Comparison of ENCODE assay signal across 17 mouse cellular contexts in the genomic region with DNA sequence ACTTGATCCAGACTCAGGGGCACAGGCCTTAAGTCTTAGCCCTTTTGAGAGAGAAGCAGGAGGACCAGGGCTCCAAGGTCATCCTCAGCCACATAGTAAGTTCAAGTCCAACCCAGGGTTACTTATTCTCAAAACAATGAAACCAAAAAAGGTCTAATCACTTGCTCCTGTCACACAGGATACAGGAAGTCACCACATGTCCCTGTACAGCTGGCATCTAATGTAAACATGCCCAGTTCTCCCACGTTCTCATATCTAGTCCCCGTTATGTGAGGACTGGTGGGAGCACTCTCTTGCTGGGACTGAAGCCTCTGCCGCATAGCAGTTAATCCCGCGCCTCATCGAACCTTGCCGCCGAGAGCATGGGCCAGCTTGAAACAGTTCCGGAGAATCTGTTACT.
"Had no signal": no experiment of that assay in that cellular context is flagged by ENCODE, and none has a peak within 500 bp of the region (broad histone marks: within the 10 kb centered on the region; RNA-seq: fewer than 3 reads in every experiment).

No protein-coding gene starts in this region.

- DNase-seq: retina, postnatal 1 day; right cerebral cortex, adult 18-20 months; right cerebral cortex, postnatal 25 days; right cerebral cortex, postnatal 4 days; spleen, adult 18-20 months; thymus, adult 18-20 months; thymus, postnatal 14 days; thymus, postnatal 36 days had no signal

- ATAC-seq: liver, embryonic 12.5 days; midbrain, embryonic 13.5 days; midbrain, embryonic 15.5 days had no signal

- H3K4me3 ChIP-seq: limb, embryonic 15.5 days; liver, embryonic 12.5 days; megakaryocyte, embryonic 14.5 days; midbrain, embryonic 13.5 days; midbrain, embryonic 15.5 days; neural tube, embryonic 13.5 days; neural tube, embryonic 15.5 days had no signal

- H3K9me3 ChIP-seq: limb, embryonic 15.5 days; liver, embryonic 12.5 days; megakaryocyte, embryonic 14.5 days; midbrain, embryonic 13.5 days; midbrain, embryonic 15.5 days; neural tube, embryonic 13.5 days; neural tube, embryonic 15.5 days had no signal

- H3K36me3 ChIP-seq: limb, embryonic 15.5 days; liver, embryonic 12.5 days; midbrain, embryonic 13.5 days; midbrain, embryonic 15.5 days; neural tube, embryonic 13.5 days; neural tube, embryonic 15.5 days had no signal

- H3K27ac ChIP-seq: limb, embryonic 15.5 days; liver, embryonic 12.5 days; liver, embryonic 14.5 days; macrophage; midbrain, embryonic 13.5 days; midbrain, embryonic 15.5 days; neural tube, embryonic 13.5 days; neural tube, embryonic 15.5 days had no signal

- H3K9ac ChIP-seq: limb, embryonic 15.5 days; liver, embryonic 12.5 days; liver, embryonic 14.5 days; midbrain, embryonic 13.5 days; midbrain, embryonic 15.5 days; neural tube, embryonic 13.5 days; neural tube, embryonic 15.5 days had no signal

- H3K27me3 ChIP-seq: limb, embryonic 15.5 days; midbrain, embryonic 15.5 days; neural tube, embryonic 15.5 days had no signal

- H3K4me2 ChIP-seq: limb, embryonic 15.5 days; liver, embryonic 12.5 days; midbrain, embryonic 13.5 days; midbrain, embryonic 15.5 days; neural tube, embryonic 13.5 days; neural tube, embryonic 15.5 days had no signal
